16 mouse cellular contexts compared by ENCODE assay signal in the genomic region with DNA sequence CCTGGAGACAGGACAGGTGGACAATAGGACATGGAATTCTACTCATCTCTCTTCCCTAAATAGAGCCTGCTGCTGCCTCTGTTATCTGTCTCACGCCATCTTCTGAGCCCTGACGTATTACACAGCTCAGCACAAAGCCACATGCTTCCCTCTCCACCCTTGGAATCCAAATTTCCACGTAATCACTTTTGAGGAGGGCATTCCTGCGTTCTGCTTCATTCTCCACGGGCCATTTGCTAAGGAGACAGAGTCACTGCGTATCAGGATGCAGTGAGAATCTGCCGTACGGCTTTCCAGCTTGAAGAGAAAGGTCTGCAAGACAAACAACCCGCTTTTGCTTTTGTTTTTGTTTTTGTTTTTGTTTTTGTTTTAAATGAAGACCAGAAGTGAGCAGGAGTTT. TPM values are rescaled to one million over a fixed set of nuclear protein-coding genes. Genes with fewer than 3 reads are reported as not detected.
DNase-seq lines count a peak whose midpoint lies in the region; ATAC-seq and TF ChIP-seq lines count a peak whose summit lies in the region.
"Had no signal": no experiment of that assay in that cellular context is flagged by ENCODE, and none has a peak within 500 bp of the region (broad histone marks: within the 10 kb centered on the region; RNA-seq: fewer than 3 reads in every experiment).

No protein-coding gene starts in this region.

- H3K27me3 ChIP-seq in hindbrain, postnatal 0 days (ENCODE audit: insufficient read depth, low read length): no peaks in the 10 kb centered on the region
- H3K27me3 ChIP-seq: CH12.LX; liver, embryonic 13.5 days had no signal

- H3K4me3 ChIP-seq in ES-E14 (ENCODE audit: insufficient read depth in 1 of 2, low read depth in 1 of 2, low read length in 2 of 2, poor library complexity in 1 of 2, severe bottlenecking in 1 of 2): no peak overlapping the region
- no peak overlapping the region for H3K4me3 ChIP-seq in hindbrain, postnatal 0 days (ENCODE audit: low read length)
- H3K4me3 ChIP-seq: heart, adult 2 months; liver, embryonic 13.5 days; midbrain, embryonic 10.5 days had no signal

- WGBS in hindbrain, postnatal 0 days: 33% methylated on average over 9 of the region's 9 CpGs

- no peak overlapping the region for H3K27ac ChIP-seq in ES-E14 (ENCODE audit: insufficient read depth, low read depth, low read length, poor library complexity, severe bottlenecking)
- no peak overlapping the region for H3K27ac ChIP-seq in hindbrain, postnatal 0 days
- H3K27ac ChIP-seq: heart, adult 2 months; liver, embryonic 13.5 days; midbrain, embryonic 10.5 days had no signal

- no peak for TF ChIP-seq CTCF in hindbrain, postnatal 0 days (IDR thresholded peaks at IDR 0.05; ENCODE audit: low read depth)

- 0 out of 2 replicates have a peak overlapping the region, but pooled peaks have one; percentile 10 for H3K4me2 ChIP-seq in hindbrain, postnatal 0 days (ENCODE audit: low read depth, low read length)
- H3K4me2 ChIP-seq: liver, embryonic 13.5 days had no signal

- ATAC-seq in hindbrain, postnatal 0 days: no peak
- ATAC-seq: forebrain, embryonic 14.5 days; inflammation-experienced regulatory T-cells, adult 6 months had no signal

- H3K9me3 ChIP-seq in ES-E14 (ENCODE audit: control insufficient read depth, insufficient read depth, low read depth, low read length): no peaks in the 10 kb centered on the region
- no peaks in the 10 kb centered on the region for H3K9me3 ChIP-seq in hindbrain, postnatal 0 days (ENCODE audit: low read length)
- H3K9me3 ChIP-seq: liver, embryonic 13.5 days; midbrain, embryonic 10.5 days had no signal

- H3K4me1 ChIP-seq in ES-E14 (ENCODE audit: control insufficient read depth in 2 of 2, insufficient read depth in 2 of 2, low read length in 2 of 2, poor library complexity in 1 of 2): peaks cover 0 to 3% of the 10 kb centered on the region in 2 experiments; a peak in 2 of 4 replicates
- no peaks in the 10 kb centered on the region for H3K4me1 ChIP-seq in hindbrain, postnatal 0 days (ENCODE audit: insufficient read depth, low read length)
- H3K4me1 ChIP-seq: liver, embryonic 13.5 days had no signal

- H3K36me3 ChIP-seq in ES-E14 (ENCODE audit: control insufficient read depth, insufficient read depth, low read length, poor library complexity, severe bottlenecking): no peaks in the 10 kb centered on the region
- H3K36me3 ChIP-seq in hindbrain, postnatal 0 days (ENCODE audit: insufficient read depth, low read length): no peaks in the 10 kb centered on the region
- H3K36me3 ChIP-seq: liver, embryonic 13.5 days; midbrain, embryonic 10.5 days had no signal

- in situ Hi-C loops in ES-E14 (cut with MboI; ENCODE audit: low sequenced_read_pairs in 2 of 2, unreplicated experiment in 2 of 2): no loop called here

- DNase-seq in embryo, embryonic 10 days (ENCODE audit: low spot score): peak; percentile 13
- DNase-seq in embryo, embryonic 9.5 days (ENCODE audit: extremely low spot score): no peak
- no peak for DNase-seq in ES-E14 (ENCODE audit: low read depth, low spot score)
- peak; percentile 9 for DNase-seq in hindbrain, postnatal 0 days (ENCODE audit: low spot score)
- DNase-seq in kidney, postnatal 36 days: peak; percentile 28 to 34
- no peak for DNase-seq in thymus, postnatal 0 days (ENCODE audit: low spot score)
- DNase-seq in lung, postnatal 4 days: no peak
- no peak for DNase-seq in cerebellum, adult 8-10 months
- DNase-seq: cerebellum, adult 11 months; cerebellum, postnatal 36 days; heart, adult 2 months; liver, embryonic 13.5 days had no signal

- H3K9ac ChIP-seq in ES-E14 (ENCODE audit: insufficient read depth, low read depth, low read length, poor library complexity, severe bottlenecking): no peak overlapping the region
- H3K9ac ChIP-seq in hindbrain, postnatal 0 days (replicated peaks; ENCODE audit: low read length): no peak overlapping the region
- H3K9ac ChIP-seq: liver, embryonic 13.5 days had no signal

TF ChIP-seq in ES-E14, 5 proteins besides CTCF, POLR2A, EP300 and RAD21:
- TF ChIP-seq CHD2 (IDR thresholded peaks at IDR 0.05; ENCODE audit: low read depth, low read length): no peak
- no peak for TF ChIP-seq ZC3H11A (IDR thresholded peaks at IDR 0.05; ENCODE audit: borderline replicate concordance, low read depth, low read length)
- no peak for TF ChIP-seq HCFC1 (IDR thresholded peaks at IDR 0.05; ENCODE audit: borderline replicate concordance, insufficient read depth, low read length)
- TF ChIP-seq ZNF384 (IDR thresholded peaks at IDR 0.05; ENCODE audit: low read depth, low read length): no peak
- TF ChIP-seq MAFK (IDR thresholded peaks at IDR 0.05; ENCODE audit: insufficient read depth, low read depth, low read length): 0 out of 2 replicates have a peak, but pooled peaks have one; percentile 5

RNA-seq across cellular contexts. Expression of gene Arid1b, which starts 53.5 kb away (rescaled TPM):
- total RNA-seq in ES-E14 (2012; rRNA removed): 9.2 and 13.7 TPM in 2 replicates
- 62.5 and 64.6 TPM in 2 replicates for total RNA-seq in hindbrain, postnatal 0 days (2014; rRNA removed)
- 10.5 and 10.9 TPM in 2 replicates for polyA plus RNA-seq in hindbrain, postnatal 0 days (2015; fragmentation: Nextera tagmentation; extraction: Ambion mirVana)
- polyA plus RNA-seq in thymus, postnatal 0 days (2015; fragmentation: Nextera tagmentation; extraction: Ambion mirVana): 10.9 and 12.6 TPM in 2 replicates

Comparison
In these comparisons a context has a peak if more than half of its experiments do, and no peak if none do; other contexts are left out.
1. DNase-seq: peak in embryo, embryonic 10 days (single experiment), hindbrain, postnatal 0 days (single experiment) and kidney, postnatal 36 days (2 of 2); none in embryo, embryonic 9.5 days (single experiment), ES-E14 (single experiment), thymus, postnatal 0 days (single experiment), lung, postnatal 4 days (0 of 2) and cerebellum, adult 8-10 months (single experiment).